Mouse (Mus musculus): Measurements from ENCODE around the gene Mamdc2. TPM values are rescaled to one million over a fixed set of nuclear protein-coding genes. Genes with fewer than 3 reads are reported as not detected.

Gene Mamdc2
- polyA plus RNA-seq, 1 experiment from 2014 or later = 1.3 TPM

DNA sequence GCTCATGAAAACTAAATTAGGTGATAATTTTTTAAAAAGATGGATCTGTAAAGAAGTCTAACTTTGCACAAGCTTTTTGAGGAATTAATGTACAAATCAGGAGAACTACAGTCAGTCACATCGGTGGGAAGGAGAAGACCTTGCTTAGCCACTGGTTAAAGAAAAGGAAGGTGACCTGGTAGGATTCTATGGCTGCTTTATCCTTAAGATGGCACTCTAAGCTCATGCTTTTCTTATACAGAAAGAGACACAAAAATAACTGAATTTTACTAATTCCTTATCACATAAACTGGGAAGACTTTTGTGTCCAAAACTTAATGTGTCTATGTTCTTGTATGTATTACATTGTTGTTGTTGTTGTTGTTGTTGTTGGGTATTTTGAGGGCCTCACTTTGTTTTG is 149.3 kb downstream of the Mamdc2 start:
- 91% methylated on average over 1 of the region's 1 CpGs for WGBS

DNA sequence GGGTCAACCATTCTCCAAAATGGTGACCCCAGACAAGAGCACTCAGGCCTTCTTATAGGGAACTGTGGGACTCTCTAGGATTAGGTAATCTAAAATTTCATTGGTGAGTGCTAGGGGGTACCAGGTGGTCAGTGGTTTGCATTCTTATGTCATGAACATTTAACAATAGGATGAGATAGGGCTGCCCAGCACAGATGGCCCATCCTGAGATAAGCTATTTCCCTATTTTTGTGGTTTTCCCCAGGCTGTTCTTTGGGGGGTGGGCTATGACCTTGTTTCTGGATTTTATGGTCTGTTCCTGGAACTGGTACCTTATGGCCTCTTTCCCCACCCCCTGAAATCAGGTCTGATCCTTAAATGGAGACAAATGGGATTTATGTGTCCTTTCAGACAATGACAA is 151.1 kb downstream of the Mamdc2 start:
- Histone ChIP-seq H3K4me3 (no peak overlapping the region), H3K4me1 (no peaks in the 10 kb centered on the region), H3K9ac (no peak overlapping the region), H3K27ac (no peak overlapping the region), H3K36me3 (no peaks in the 10 kb centered on the region), H3K4me2 (replicated peaks) (no peak overlapping the region), H3K9me3 (replicated peaks) (no peaks in the 10 kb centered on the region), H3K27me3 (no peaks in the 10 kb centered on the region)
- ATAC-seq (ENCODE audit: low FRiP score) = no peak

More for the DNA sequence above, 149.3 kb downstream of the Mamdc2 start:
- no peak overlapping the region for H3K9ac ChIP-seq
- no peak overlapping the region for H3K4me3 ChIP-seq
- no peaks in the 10 kb centered on the region for H3K36me3 ChIP-seq
- no peaks in the 10 kb centered on the region for H3K9me3 ChIP-seq (replicated peaks)
- no peak for ATAC-seq (ENCODE audit: low FRiP score)
- no peak overlapping the region for H3K27ac ChIP-seq
- H3K4me1 ChIP-seq = no peaks in the 10 kb centered on the region
- no peak overlapping the region for H3K4me2 ChIP-seq (replicated peaks)
- H3K27me3 ChIP-seq = no peaks in the 10 kb centered on the region

DNA sequence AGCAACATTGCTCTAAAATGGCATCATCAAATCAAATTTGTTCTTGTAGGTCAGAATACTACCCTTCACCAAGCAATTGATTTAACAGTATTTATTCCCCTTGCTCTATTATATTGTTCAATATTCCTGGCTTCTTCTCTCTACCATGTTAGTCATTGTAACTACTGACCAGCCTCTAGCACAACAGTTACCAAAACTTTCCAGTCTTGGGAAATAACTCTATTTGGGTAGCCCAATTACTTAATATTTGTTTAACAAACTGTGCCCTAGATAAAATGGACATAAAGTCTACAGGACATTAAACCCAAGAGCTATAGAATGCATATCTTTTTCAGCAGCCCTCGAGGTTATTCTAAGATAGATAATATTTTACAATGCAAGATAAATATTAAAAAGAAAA is 159.0 kb downstream of the Mamdc2 start:
- 75% methylated on average over 1 of the region's 1 CpGs for WGBS
- H3K27me3 ChIP-seq = no peaks in the 10 kb centered on the region
- H3K4me1 ChIP-seq = no peaks in the 10 kb centered on the region
- ATAC-seq (ENCODE audit: low FRiP score) = no peak
- H3K36me3 ChIP-seq = no peaks in the 10 kb centered on the region
- H3K27ac ChIP-seq = no peak overlapping the region
- no peak overlapping the region for H3K4me2 ChIP-seq (replicated peaks)
- no peak overlapping the region for H3K9ac ChIP-seq
- H3K9me3 ChIP-seq (replicated peaks) = no peaks in the 10 kb centered on the region
- no peak overlapping the region for H3K4me3 ChIP-seq

DNA sequence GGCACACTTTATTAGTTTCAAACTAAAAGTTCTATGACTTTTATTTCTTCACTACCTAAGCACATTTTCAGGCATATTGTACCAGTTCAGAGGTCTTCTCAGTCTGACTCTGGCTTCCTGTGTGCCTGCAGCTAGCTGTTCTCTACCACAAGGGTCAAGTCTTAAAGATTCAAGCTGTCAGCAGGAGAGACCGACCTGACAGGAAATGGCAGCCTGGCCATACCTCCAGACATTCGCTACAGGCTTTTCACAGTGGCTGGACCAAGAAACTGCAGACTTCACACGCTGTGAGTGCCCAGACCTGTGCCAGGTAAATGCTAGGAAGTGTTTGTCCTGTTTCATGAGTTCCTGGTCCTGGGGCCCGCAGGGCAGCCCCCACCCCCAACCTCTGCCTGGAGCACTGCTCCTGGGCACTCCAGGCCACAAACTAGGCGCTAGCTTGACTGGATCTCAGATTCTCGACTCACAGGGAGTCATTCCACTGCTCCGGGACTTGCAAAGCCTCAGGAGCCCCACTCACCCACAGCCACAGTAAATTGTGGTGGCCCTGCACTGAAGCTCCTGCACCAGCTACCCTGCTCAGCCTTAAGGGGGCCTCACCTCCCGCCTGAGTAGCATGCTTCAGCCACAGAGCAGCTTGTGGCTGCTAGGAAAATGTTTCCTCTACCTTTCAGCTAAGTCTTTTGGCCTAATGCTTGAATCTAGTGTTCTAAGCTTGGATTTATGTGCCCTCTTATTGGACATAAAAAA is 166.2 kb downstream of the Mamdc2 start:
- H3K4me1 ChIP-seq = no peaks in the 10 kb centered on the region
- no peaks in the 10 kb centered on the region for H3K9me3 ChIP-seq (replicated peaks)
- no peak overlapping the region for H3K27ac ChIP-seq
- no peak overlapping the region for H3K4me2 ChIP-seq (replicated peaks)
- no peak overlapping the region for H3K9ac ChIP-seq
- no peaks in the 10 kb centered on the region for H3K36me3 ChIP-seq
- WGBS = 47% methylated on average over 8 of the region's 8 CpGs
- ATAC-seq (ENCODE audit: low FRiP score) = no peak
- no peaks in the 10 kb centered on the region for H3K27me3 ChIP-seq
- no peak overlapping the region for H3K4me3 ChIP-seq

GRCm38 (mm10) chr19:23274054-23274724 is 174.1 kb downstream of the Mamdc2 start:
- peak overlapping the region; percentile 93 for H3K9ac ChIP-seq
- H3K27ac ChIP-seq = peak overlapping the region; percentile 76; the same call in 1 of the 2 replicates
- peak overlapping the region; percentile 87 for H3K4me3 ChIP-seq
- H3K36me3 ChIP-seq = peaks cover 2% of the 10 kb centered on the region; the same call in 1 of the 2 replicates
- WGBS = 100% methylated on average over 2 of the region's 4 CpGs
- H3K9me3 ChIP-seq (replicated peaks) = no peaks in the 10 kb centered on the region
- H3K4me1 ChIP-seq = peaks cover 9% of the 10 kb centered on the region
- ATAC-seq (ENCODE audit: low FRiP score) = peak; percentile 59; the same call in 1 of the 2 replicates
- H3K4me2 ChIP-seq (replicated peaks) = peak overlapping the region; percentile 63
- no peaks in the 10 kb centered on the region for H3K27me3 ChIP-seq

DNA sequence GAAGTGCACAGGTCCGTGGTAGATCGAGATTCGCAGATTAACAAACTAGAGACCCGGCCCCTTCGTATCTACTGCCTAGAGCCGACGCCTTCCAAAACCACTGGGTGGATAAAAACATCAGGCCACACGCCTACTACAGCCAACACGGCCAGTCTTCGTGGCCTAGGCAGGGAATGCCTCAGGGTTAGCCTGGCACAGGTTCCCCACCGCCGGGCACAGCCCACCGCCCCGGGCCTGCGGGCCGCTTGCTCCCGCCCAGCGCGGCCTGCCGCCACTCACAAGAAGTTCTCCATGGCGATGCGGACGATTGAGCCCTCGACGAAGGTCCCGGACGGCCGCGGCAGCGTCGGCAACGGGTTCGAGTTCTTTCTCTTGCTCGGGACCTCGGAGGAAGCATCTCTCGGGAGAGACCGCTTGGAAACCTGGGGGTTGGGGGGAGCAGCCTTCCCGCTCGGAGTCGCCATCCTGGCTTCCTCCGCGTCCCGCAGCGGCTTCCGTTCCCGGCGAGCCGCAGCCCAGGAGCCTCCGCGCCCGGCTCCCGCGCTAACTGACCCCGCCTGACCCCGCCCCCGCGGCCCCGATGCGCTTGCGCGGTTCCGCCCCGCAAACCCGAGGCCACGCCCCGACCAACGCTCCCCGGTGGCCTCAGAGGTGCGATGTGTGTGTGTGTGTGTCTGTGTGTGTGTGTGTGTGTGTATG is 174.7 kb downstream of the Mamdc2 start, which contains the start of gene Smc5:
TSS of gene Smc5 (minus strand) at position 543 of the 699 bp plus-strand sequence.
- peaks cover 6% of the 10 kb centered on the region for H3K36me3 ChIP-seq
- peak within 1 kb of the TSS; percentile 76 for H3K27ac ChIP-seq
- peak within 1 kb of the TSS; percentile 63 for H3K4me2 ChIP-seq (replicated peaks)
- peak within 1 kb of the TSS; percentile 87 for H3K4me3 ChIP-seq
- peaks cover 9% of the 10 kb centered on the region for H3K4me1 ChIP-seq
- WGBS = under 1% methylated on average over 69 of the region's 69 CpGs
- H3K9me3 ChIP-seq (replicated peaks) = no peaks in the 10 kb centered on the region
- H3K27me3 ChIP-seq = no peaks in the 10 kb centered on the region
- ATAC-seq (ENCODE audit: low FRiP score) = peak; percentile 97
- peak within 1 kb of the TSS; percentile 93 for H3K9ac ChIP-seq

- no peak overlapping the region for H3K27ac ChIP-seq
- ATAC-seq (ENCODE audit: low FRiP score) = no peak
- no peak overlapping the region for H3K4me3 ChIP-seq
- 82% methylated on average over 9 of the region's 9 CpGs for WGBS
- H3K36me3 ChIP-seq = peaks cover 34% of the 10 kb centered on the region
- H3K27me3 ChIP-seq = no peaks in the 10 kb centered on the region
- no peak overlapping the region for H3K9ac ChIP-seq
- H3K4me1 ChIP-seq = no peaks in the 10 kb centered on the region
- H3K4me2 ChIP-seq (replicated peaks) = no peak overlapping the region
- H3K9me3 ChIP-seq (replicated peaks) = no peaks in the 10 kb centered on the region
These were observed 191.5 kb downstream of the Mamdc2 start for GRCm38 (mm10) chr19:23256771-23257170.

Other genes with a start within 250 kb of the Mamdc2 start
- 48.2 and 51.6 TPM in 2 replicates for gene Smc5, start 174.5 kb downstream of the Mamdc2 start, polyA plus RNA-seq (2016; fragmentation: Nextera tagmentation; extraction: Ambion mirVana)
- 1.7 TPM in 2 replicates for gene 1700028P14Rik, start 204.4 kb upstream of the Mamdc2 start, polyA plus RNA-seq (2016; fragmentation: Nextera tagmentation; extraction: Ambion mirVana)
- 7.2 and 8.0 TPM in 2 replicates for gene Ptar1, start 239.0 kb upstream of the Mamdc2 start, polyA plus RNA-seq (2016; fragmentation: Nextera tagmentation; extraction: Ambion mirVana)